ENCODE assay signal across 1 mouse cellular context in genomic region chr2:90359229-90359628, GRCm38 (mm10). TPM values are rescaled to one million over a fixed set of nuclear protein-coding genes. Genes with fewer than 3 reads are reported as not detected.
"Had no signal": no experiment of that assay in that cellular context is flagged by ENCODE, and none has a peak within 500 bp of the region (broad histone marks: within the 10 kb centered on the region; RNA-seq: fewer than 3 reads in every experiment).

No protein-coding gene starts in this region.

RNA-seq across cellular contexts. Expression of gene Gm13769, which starts 37.2 kb away (rescaled TPM):
- total RNA-seq: midbrain, postnatal 0 days had no signal

RNA-seq across cellular contexts. Expression of gene Olfr1274-ps, which starts 39.3 kb away (rescaled TPM):
- total RNA-seq: midbrain, postnatal 0 days had no signal
